Mouse (Mus musculus): Measurements from ENCODE around the gene Polr3b. TPM values are rescaled to one million over a fixed set of nuclear protein-coding genes. Genes with fewer than 3 reads are reported as not detected.

The Polr3b gene
- total RNA-seq, 2 experiments from 2014 or later: 15.0 to 15.8 TPM

DNA sequence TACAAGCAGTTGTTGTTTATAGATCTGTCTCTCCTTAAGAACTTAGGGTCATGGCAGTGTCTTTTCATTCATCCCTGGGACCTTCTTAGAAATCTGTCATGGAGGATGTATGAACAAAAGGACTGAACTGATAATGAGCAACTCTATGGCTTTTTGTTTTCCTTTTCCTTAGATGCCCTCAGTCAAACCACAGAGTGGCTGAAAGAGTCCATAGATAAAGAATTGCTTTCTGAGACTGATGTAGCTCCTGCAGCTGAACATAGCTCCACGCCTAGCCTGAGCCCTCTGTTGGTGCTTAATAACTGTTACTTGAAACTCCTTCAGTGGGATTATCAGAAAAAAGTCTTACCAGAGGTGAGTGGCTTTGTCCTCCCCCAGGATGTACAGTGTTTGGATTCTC is 17.8 kb upstream of the Polr3b start:
- DNase-seq (ENCODE audit: low spot score in 2 of 2): no peak
- intact Hi-C loops (cut with DNase I): no loop called here

DNA sequence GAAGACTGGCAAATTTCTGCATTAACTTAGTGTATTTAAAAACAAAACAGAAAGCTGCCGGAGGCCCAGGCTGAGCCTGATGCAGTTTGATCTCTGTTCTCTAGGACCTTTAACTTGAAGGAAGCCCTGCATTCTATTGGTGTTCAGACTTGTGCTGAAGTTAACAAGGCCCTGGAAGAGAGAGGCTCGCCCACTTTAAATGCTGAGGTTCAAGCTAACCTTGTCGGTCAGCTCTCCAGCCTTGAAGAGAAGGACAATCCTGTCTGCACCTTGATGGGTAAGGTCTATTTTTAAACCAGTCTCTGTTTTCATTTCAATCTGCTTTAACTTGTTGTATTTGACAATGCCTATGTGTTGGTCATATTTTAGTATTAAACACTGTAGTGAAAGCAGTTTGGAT is 13.7 kb upstream of the Polr3b start:
- intact Hi-C loops (cut with DNase I): no loop called here
- DNase-seq (ENCODE audit: low spot score in 2 of 2): no peak

DNA sequence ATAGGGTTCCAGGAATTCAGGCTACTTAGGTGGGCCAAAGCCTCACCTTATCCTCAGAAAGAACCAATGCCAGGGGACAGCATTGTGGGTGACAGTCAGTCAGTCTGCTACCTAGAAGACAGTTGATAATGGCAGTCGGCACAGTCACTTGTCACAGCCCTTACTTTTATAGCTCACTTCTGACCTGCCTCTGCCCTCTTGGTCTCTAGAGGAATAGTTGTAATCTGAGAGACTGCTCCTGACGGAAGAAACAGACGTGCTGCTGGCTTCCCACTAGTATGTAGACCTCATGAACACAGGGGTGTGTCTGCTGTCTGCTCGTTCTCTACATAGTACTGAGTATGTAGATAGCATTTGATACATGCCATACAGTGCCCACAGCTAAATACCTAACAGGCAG is 11.8 kb upstream of the Polr3b start:
- no peak for DNase-seq (ENCODE audit: low spot score in 2 of 2)
- intact Hi-C loops (cut with DNase I): no loop called here

DNA sequence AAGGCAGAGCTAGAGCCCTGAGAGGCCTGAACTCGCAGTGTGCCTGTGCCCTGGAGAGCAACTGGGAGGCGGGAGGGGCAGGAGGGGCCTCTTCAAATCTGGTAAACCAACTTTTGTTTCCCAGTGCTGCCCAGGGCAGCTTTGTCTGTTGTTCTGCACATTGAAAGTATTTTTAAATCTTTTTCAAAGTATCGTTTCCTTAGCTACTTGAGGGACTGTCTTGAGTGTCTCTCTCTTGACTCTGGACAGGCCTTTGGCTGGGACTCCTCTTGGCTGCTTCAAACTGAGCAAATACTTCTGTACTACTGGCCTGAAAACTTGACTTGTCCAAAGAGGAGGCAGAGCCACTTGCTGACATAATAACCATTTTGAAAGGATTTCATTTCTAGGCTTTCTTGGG is 11.3 kb upstream of the Polr3b start:
- DNase-seq (ENCODE audit: low spot score in 2 of 2): no peak
- intact Hi-C loops (cut with DNase I): no loop called here

DNA sequence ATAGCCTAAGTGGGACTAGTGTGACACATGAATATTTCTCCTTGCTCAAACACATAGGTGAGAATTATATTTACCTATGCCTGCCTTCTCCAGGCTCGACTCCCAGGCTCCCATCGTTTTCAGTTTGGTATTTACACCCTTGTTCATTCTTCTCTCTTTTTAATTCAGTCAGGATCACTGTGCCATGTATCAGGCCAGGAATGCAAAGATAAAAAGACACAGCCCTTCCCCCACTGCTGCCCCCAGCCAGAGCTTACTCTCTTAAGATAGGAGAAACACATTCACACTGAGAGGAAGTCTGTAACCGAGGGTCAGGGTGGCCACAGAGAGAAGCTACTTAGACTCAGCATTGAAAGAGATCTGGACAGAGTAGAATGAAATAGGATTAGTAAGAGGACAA is 10.4 kb upstream of the Polr3b start:
- intact Hi-C loops (cut with DNase I): no loop called here
- no peak for DNase-seq (ENCODE audit: low spot score in 2 of 2)

DNA sequence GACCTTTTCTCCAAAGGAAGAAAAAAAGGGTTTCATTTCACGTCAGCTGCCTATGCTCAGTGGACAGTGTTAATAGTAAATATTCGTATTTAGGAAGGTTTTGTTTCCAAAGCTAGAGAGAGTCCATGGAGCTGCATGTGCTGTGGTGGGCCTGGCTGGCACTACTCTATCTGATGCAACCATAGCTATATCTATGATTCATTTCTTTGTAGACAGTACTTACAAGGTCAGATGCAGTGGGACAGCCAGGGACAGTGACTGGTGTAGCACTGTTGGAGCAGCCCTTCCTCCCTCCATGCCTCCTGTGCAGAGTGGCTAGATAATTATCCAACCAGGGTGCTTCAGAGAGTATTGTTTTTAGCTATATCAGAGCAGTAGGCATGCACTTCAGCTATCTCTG is 9.8 kb upstream of the Polr3b start:
- intact Hi-C loops (cut with DNase I): no loop called here
- no peak for DNase-seq (ENCODE audit: low spot score in 2 of 2)

DNA sequence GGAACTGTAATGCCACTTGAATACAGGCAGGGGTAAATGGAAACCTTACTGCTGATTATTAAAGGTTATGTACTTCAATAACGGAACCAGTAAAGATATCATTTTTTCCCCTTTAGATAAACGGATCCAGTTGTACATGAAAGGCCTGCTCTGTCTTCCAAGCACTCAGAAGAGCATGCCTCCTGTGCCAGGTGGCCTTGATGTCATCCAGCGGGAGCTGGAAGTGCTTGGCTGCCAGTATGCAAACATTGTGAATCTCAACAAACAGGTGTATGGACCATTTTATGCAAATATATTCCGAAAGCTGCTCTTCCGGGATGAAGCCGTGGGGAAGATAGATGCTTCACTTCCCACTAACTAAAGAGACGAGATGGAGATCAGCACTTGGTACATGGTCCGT is 8.7 kb upstream of the Polr3b start:
- DNase-seq (ENCODE audit: low spot score in 2 of 2): no peak
- intact Hi-C loops (cut with DNase I): no loop called here

DNA sequence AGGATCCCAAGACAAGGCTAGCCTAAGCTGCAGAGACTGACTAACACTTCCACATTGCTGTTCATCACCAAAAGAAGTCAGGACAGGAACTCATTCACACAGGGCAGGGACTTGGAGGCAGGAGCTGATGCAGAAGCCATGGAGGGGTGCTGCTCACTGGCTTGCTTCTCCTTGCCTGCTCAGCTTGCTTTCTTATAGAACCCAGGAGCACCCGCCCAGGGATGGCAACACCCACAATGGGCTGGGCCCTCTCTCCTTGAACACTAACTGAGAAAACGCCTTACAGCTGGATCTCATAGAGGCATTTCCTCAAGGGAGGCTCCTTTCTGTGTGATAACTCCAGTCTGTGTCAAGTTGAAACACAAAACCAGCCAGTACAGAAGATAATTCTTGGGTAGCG is 7.0 kb upstream of the Polr3b start:
- intact Hi-C loops (cut with DNase I): no loop called here
- DNase-seq (ENCODE audit: low spot score in 2 of 2): no peak

DNA sequence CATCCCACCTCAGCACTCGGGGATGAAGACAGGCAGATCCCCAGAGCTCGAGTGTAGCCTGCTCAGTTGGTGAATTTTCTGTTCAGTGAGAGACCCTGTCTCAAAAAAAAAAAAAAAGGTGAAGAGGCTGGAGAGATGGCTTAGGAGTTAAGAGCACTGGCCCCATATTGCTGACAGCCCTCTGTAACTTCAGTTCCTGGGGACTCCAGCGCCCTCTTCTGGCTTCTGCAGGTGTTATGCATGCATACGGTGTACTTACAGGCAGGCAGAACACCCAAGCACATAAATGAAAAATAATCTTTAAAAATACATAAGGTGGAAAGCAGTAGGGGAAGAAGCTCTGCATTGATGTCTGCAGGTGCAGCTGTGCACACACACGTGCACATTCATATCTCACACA is 9.1 kb downstream of the Polr3b start:
- intact Hi-C loops (cut with DNase I): no loop called here
- DNase-seq (ENCODE audit: low spot score in 2 of 2): peak in 1 of 2 experiments; percentile 22

DNA sequence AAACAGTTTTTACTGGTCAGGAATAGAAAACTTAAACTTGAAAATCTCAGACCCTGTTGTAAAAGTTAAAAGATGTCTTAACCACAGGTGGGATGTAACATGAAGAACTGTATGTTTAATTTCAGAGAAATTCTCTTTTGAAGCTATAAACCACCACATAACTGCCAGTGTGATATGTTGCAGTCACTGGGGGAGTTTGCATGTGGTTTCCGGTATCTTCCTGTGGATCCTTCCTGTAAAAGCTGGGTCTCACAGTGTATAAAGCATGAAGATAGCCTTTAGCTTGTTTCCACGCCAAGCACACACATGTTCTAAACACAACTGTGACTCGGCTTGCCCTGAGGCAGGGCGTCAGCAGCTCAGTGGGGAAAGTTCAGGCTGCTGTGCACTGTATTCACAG is 9.9 kb downstream of the Polr3b start:
- DNase-seq (ENCODE audit: low spot score in 2 of 2): no peak

DNA sequence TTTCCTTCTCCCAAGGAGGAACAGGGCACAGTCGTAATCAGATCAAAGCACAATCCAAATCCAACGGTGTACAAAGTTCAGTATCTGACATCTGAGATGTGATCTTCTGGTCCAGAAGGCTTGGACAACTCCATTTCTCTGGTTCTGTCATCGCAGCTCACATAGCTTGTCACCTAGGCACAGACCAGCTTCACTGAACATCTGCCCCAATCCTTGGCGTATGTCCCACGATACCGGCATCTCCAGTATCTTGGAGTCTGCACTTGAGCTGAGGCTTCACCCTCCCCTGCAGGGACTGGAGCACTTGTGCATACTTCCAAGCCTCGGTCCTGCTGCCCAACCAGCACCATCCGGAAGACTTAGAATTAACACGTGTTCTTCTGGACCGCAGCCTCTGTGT is 14.6 kb downstream of the Polr3b start:
- intact Hi-C loops (cut with DNase I): no loop called here
- no peak for DNase-seq (ENCODE audit: low spot score in 2 of 2)

More for the DNA sequence above, 9.9 kb downstream of the Polr3b start:
- intact Hi-C loops (cut with DNase I): no loop called here

DNA sequence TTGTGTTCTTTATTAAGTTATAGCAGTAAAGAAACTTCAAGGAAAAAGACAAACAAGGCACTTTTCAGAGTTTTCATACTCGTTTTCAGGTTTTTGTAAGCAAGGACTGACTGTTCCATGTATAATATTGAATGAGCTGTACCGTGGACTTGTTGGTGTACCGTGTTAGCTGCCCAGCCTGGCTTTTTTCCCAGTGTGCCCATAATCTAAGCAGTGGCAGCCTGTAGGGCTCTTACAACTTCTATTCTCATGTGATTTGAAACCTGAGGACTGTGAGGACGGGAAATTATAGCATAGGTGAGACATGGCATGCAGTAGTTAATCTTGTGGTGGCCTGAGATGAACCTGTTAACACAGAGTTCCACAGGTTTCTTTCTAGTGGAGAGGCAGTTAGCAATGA is 16.3 kb downstream of the Polr3b start:
- intact Hi-C loops (cut with DNase I): no loop called here

DNA sequence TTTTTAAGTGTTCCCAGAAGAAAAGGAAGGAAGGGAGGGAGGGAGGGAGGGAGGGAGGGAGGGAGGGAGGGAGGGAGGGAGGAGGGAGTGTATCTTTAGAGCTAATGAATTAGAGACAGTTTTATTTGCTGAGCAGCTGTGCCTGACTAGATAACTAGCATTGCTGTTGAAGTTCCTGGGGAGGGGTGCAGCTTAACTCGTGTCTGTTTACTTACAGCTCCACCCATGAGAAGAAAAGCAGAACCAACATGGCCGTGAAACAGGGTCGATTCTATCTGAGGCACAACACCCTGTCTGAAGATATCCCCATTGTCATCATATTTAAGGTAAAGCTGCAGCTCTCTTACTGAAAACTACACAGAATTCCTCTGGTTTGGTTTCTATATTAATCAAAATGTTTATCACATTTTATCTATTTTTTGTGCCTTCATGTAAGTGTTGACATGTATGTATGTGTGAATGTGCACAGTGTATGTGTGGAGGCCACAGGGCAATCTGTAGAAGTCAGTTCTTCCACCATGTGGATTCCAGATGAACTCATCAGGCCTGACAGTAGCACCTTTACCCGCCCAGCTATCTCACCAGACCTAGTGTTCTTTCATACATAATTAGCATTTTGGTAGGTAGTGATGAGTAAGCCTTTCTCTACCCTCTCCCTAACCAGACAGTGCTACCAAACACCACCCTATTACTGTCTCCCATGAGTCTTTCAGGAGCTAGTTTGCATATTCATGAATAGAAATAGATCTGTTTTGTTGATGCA is 17.6 kb downstream of the Polr3b start:
- DNase-seq (ENCODE audit: low spot score in 2 of 2): no peak
- intact Hi-C loops (cut with DNase I): loop anchor here (2.0 to 5.0 kb wide), 2 partner anchors 278 to 407 kb away; partner anchors contain the start of gene Ric8b

More for the DNA sequence above, 16.3 kb downstream of the Polr3b start:
- DNase-seq (ENCODE audit: low spot score in 2 of 2): no peak

DNA sequence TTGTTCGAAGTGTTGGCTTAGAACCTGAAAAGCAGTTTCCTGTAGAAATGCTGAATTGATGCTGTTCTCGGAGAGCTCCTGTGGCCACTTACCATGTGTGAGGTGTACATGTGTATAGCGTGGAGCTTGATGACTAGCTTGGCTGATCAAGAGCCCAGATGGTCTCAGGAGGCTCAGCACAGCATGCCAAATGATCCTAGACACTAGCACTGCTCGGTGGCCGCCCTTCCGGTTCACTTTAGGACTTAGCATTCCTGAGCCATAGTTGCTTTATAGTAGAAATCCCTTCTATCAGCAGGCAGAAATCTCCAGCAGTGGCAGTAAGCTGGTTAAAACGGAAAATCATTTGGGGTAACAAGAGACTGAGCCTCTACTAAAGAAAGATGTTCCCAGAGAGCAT is 18.8 kb downstream of the Polr3b start:
- no peak for DNase-seq (ENCODE audit: low spot score in 2 of 2)
- intact Hi-C loops (cut with DNase I): loop anchor here (2.0 to 5.0 kb wide), 2 partner anchors 276 to 406 kb away; partner anchors contain the start of gene Ric8b

DNA sequence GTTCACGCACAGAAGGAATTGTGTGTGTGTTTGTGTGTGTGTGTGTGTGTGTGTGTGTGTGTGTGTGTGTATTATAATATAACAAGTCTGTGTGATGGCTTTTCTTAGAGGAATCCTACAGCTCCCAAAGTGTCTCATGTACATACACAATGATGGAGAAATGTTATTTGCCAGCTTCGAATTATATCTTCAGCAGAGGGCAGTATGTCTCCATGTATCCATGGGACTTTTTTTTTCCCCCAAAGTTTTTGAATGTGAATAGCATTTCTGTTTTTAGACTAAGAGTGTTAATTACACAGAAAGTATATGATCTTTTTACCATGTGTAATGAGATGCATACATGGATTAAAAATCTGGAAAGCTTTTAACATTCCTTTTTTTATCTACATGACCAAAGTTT is 19.5 kb downstream of the Polr3b start:
- intact Hi-C loops (cut with DNase I): loop anchor here (2.0 to 5.0 kb wide), 2 partner anchors 276 to 405 kb away; partner anchors contain the start of gene Ric8b
- DNase-seq (ENCODE audit: low spot score in 2 of 2): peak in 1 of 2 experiments; percentile 27

DNA sequence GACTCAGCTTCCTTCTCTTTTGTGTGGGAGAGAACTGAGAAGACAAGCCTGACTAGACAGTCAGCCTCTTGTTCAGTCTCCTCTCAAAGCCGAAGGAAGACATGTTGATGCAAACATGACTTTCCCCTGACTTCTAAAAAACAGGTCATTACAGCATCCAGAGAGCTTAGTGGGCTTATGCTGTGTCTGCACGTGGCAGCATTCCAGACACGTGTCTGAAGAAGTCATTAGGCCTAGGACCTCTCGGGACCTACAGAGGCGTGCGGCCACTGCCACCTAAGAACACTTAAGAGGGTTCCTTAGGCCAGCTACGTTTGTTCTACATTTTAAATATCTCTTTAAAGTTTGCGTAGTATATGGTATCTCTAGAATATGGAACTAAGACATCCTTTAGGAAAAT is 23.8 kb downstream of the Polr3b start:
- intact Hi-C loops (cut with DNase I): no loop called here
- no peak for DNase-seq (ENCODE audit: low spot score in 2 of 2)

DNA sequence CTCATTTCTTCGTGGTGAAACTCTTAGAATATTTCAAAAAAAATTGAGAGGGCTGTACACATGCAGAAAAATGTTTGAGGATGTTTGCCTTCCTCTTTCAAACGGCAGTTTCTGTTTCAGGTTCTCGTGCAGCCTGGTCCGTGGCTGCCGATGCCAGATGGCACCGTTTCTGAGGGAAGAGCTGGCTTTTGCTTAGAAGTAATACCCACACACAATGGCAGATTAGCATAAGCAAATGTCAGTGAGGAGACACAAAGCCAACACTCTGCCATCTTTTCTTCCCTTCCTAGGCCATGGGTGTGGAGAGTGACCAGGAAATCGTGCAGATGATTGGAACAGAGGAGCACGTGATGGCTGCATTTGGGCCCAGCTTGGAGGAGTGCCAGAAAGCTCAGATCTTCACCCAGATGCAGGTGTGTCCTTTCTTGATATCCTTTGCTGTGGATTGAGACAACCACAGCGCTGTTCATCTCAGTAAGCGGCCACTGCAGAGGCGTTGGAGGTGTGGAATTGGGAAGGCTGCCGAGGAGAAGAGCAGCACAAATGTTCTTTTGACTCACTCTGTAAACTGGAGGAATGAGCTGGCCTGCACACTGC is 24.5 kb downstream of the Polr3b start:
- intact Hi-C loops (cut with DNase I): no loop called here
- peak; percentile 60 to 67 for DNase-seq (ENCODE audit: low spot score in 2 of 2)

DNA sequence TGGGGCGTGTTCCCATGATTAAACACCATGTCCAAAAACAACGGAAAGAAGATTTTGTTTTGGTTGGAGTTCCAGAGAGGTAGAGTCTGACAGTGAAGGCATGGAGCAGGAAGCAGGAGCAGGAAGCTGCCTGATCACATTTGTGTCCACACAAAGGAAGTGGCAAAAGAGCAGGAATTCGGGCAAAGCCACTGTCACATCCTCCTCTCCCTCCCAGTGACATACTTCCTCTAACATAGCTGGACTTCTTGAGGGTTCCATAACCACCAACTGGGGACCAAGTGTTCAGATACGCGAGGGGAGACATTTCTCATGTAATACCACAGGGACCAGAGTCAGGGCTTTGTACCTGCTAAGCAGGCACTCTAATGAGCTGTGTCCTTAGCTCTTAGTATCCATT is 25.2 kb downstream of the Polr3b start:
- DNase-seq (ENCODE audit: low spot score in 2 of 2): no peak
- intact Hi-C loops (cut with DNase I): no loop called here

DNA sequence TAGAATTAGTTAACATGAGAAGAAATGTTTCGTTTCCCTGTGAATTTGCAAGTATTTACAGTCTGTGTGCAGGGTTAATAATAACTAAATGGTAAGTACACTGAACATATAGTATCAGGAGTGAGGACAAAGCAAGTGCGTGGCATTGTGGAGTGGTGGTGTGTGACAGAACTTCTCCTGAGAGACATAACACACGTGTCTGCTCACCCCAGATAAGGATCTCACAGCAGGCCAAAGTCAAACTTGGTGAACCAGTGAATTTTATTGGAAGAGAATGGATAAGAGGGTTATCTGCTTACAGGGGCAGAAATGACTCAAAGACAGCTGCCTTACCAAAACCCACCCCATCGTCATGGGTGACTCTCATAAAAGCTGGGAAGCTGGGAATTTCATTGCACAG is 26.8 kb downstream of the Polr3b start:
- intact Hi-C loops (cut with DNase I): no loop called here
- DNase-seq (ENCODE audit: low spot score in 2 of 2): no peak

DNA sequence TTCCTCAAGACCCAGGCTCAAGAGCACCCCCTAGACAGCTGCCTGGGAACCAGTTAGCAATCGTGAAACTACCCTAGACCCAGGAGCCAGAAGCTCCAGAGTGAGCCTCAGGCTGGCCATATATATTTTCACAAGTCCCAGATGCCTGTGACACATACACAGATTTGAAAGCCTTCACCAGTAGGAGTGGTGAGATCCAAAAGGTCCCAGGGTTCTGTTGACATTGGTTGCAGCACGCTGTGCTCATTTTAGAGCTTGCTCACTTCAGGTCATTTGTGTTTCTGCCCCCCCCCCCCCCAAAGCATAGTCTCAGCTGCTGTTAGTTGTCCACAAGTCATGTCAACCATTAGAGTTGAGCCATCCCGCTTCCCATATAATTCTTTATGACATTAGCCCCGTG is 31.9 kb downstream of the Polr3b start:
- intact Hi-C loops (cut with DNase I): no loop called here
- no peak for DNase-seq (ENCODE audit: low spot score in 2 of 2)

DNA sequence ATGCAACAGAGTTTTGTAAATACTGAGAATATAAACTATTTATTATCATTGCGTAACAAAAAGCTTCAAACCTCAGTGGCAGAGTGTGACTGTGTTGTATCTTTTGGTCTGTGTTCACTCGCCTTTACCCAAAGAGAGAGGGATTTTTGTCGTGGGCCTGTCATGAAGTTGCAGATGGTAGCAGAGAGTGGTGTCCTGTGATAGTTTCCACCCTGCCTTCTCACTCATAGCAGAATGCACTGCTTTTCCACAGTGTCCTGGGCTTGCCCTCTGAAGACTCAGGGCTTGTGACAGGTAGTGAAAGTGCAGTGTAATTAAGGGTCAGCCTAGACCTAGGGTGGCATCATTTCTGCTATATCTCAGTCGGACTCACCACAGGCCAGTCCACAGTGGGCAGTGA is 32.6 kb downstream of the Polr3b start:
- DNase-seq (ENCODE audit: low spot score in 2 of 2): no peak
- intact Hi-C loops (cut with DNase I): no loop called here
